Mouse (Mus musculus) midbrain, embryonic 13.5 days (tissue): ENCODE results near the gene Sptb. TPM values are rescaled to one million over a fixed set of nuclear protein-coding genes. Genes with fewer than 3 reads are reported as not detected.

Source experiments
- ATAC-seq: fragments of 200-750 bp; cut with Nextera tagmentation; 2 replicates; pipeline ENCODE4 v1.8.0; 2017; ENCODE audit warnings: mild to moderate bottlenecking, moderate TSS enrichment, moderate library complexity
- H3K27ac ChIP-seq: fragments of 300-500 bp; sonication (generic); 2 replicates; pipeline ENCODE4 v1.5.1; 2015; ENCODE audit warnings: inconsistent platforms, mild to moderate bottlenecking, moderate library complexity
- H3K27me3 ChIP-seq: fragments of 300-500 bp; sonication (generic); 2 replicates; pipeline ENCODE4 v1.6.1; 2015; ENCODE audit warnings: mild to moderate bottlenecking, inconsistent platforms
- H3K36me3 ChIP-seq: fragments of 300-500 bp; sonication (generic); 2 replicates; pipeline ENCODE4 v1.6.1; 2015; ENCODE audit warnings: mild to moderate bottlenecking, inconsistent platforms
- H3K4me1 ChIP-seq: fragments of 300-500 bp; sonication (generic); replicated peaks from 2 replicates; pipeline ENCODE4 v1.6.1; 2015; ENCODE audit warnings: inconsistent platforms
- H3K4me2 ChIP-seq: fragments of 300-500 bp; sonication (generic); replicated peaks from 2 replicates; pipeline ENCODE4 v1.6.1; 2015; ENCODE audit warnings: moderate library complexity, mild to moderate bottlenecking, inconsistent platforms
- H3K4me3 ChIP-seq: fragments of 300-500 bp; sonication (generic); replicated peaks from 2 replicates; pipeline ENCODE4 v1.5.1; 2015; ENCODE audit warnings: mild to moderate bottlenecking, inconsistent platforms
- H3K9ac ChIP-seq: fragments of 300-500 bp; sonication (generic); replicated peaks from 2 replicates; pipeline ENCODE4 v1.6.1; 2015; ENCODE audit warnings: mild to moderate bottlenecking, inconsistent platforms
- H3K9me3 ChIP-seq: fragments of 300-500 bp; sonication (generic); 2 replicates; pipeline ENCODE4 v1.6.1; 2016; ENCODE audit warnings: mild to moderate bottlenecking, inconsistent platforms
- WGBS: fragments of 180-500 bp; shearing (Covaris S2); methylation state at CpG from one replicate; pipeline ENCODE4 v1.1.7; 2015; 5-methylcytosine and 5-hydroxymethylcytosine counted together
- polyA plus RNA-seq: library from polyadenylated mRNA; unstranded; fragments of >200 nt; fragmentation: Nextera tagmentation; extraction: Ambion mirVana; gene quantifications from 2 replicates; pipeline ENCODE4 v1.2.1, GENCODE M21; 2015

The Sptb gene
- polyA plus RNA-seq, 1 experiment from 2014 or later: 1.1 TPM

GRCm38 (mm10) chr12:76582139-76582538 is 128.2 kb downstream of the Sptb start:
- no peaks in the 10 kb centered on the region for H3K27me3 ChIP-seq
- H3K4me2 ChIP-seq: no peak overlapping the region
- H3K4me3 ChIP-seq: no peak overlapping the region
- no peak for ATAC-seq
- H3K27ac ChIP-seq: no peak overlapping the region
- no peak overlapping the region for H3K9ac ChIP-seq
- peaks cover 7% of the 10 kb centered on the region; the same call in 1 of the 2 replicates for H3K4me1 ChIP-seq
- H3K9me3 ChIP-seq: no peaks in the 10 kb centered on the region
- H3K36me3 ChIP-seq: no peaks in the 10 kb centered on the region
- WGBS: 91% methylated on average over 3 of the region's 3 CpGs

GRCm38 (mm10) chr12:76579806-76580205 is 130.5 kb downstream of the Sptb start:
- Histone ChIP-seq H3K9ac (no peak overlapping the region), H3K9me3 (no peaks in the 10 kb centered on the region), H3K4me3 (no peak overlapping the region), H3K4me1 (peaks cover 7% of the 10 kb centered on the region; the same call in 1 of the 2 replicates), H3K27ac (no peak overlapping the region), H3K4me2 (no peak overlapping the region), H3K27me3 (no peaks in the 10 kb centered on the region), H3K36me3 (no peaks in the 10 kb centered on the region)
- 71% methylated on average over 1 of the region's 1 CpGs for WGBS
- ATAC-seq: no peak

GRCm38 (mm10) chr12:76578465-76578864 is 131.9 kb downstream of the Sptb start:
- no peaks in the 10 kb centered on the region for H3K36me3 ChIP-seq
- H3K27me3 ChIP-seq: no peaks in the 10 kb centered on the region
- no peaks in the 10 kb centered on the region for H3K9me3 ChIP-seq
- no peak overlapping the region for H3K4me2 ChIP-seq
- H3K27ac ChIP-seq: no peak overlapping the region
- H3K4me3 ChIP-seq: no peak overlapping the region
- ATAC-seq: no peak
- H3K4me1 ChIP-seq: peaks cover 7% of the 10 kb centered on the region; the same call in 1 of the 2 replicates
- H3K9ac ChIP-seq: no peak overlapping the region
- 94% methylated on average over 2 of the region's 2 CpGs for WGBS

- no peak overlapping the region for H3K4me2 ChIP-seq
- no peak overlapping the region for H3K9ac ChIP-seq
- 95% methylated on average over 16 of the region's 16 CpGs for WGBS
- H3K36me3 ChIP-seq: no peaks in the 10 kb centered on the region
- peaks cover 3% of the 10 kb centered on the region; the same call in 1 of the 2 replicates for H3K4me1 ChIP-seq
- H3K4me3 ChIP-seq: no peak overlapping the region
- no peaks in the 10 kb centered on the region for H3K27me3 ChIP-seq
- H3K27ac ChIP-seq: no peak overlapping the region
- ATAC-seq: no peak
- no peaks in the 10 kb centered on the region for H3K9me3 ChIP-seq
These were observed 132.5 kb downstream of the Sptb start for GRCm38 (mm10) chr12:76577858-76578257.

- 94% methylated on average over 8 of the region's 8 CpGs for WGBS
- ATAC-seq: no peak
- Histone ChIP-seq H3K4me1 (no peaks in the 10 kb centered on the region), H3K27ac (no peak overlapping the region), H3K27me3 (no peaks in the 10 kb centered on the region), H3K9me3 (no peaks in the 10 kb centered on the region), H3K36me3 (no peaks in the 10 kb centered on the region), H3K9ac (no peak overlapping the region), H3K4me3 (no peak overlapping the region), H3K4me2 (no peak overlapping the region)
These were observed 133.5 kb downstream of the Sptb start for GRCm38 (mm10) chr12:76576806-76577205.

GRCm38 (mm10) chr12:76576061-76576460 is 134.3 kb downstream of the Sptb start:
- Histone ChIP-seq H3K36me3 (no peaks in the 10 kb centered on the region), H3K4me1 (0 out of 2 replicates have a peak, but pooled peaks cover under 1% of the 10 kb centered on the region)
- ATAC-seq: no peak

GRCm38 (mm10) chr12:76574815-76575214 is 135.5 kb downstream of the Sptb start:
- 91% methylated on average over 6 of the region's 6 CpGs for WGBS
- no peak for ATAC-seq
- Histone ChIP-seq H3K27me3 (no peaks in the 10 kb centered on the region), H3K36me3 (no peaks in the 10 kb centered on the region), H3K4me3 (no peak overlapping the region), H3K4me2 (no peak overlapping the region), H3K4me1 (0 out of 2 replicates have a peak, but pooled peaks cover 2% of the 10 kb centered on the region), H3K9me3 (no peaks in the 10 kb centered on the region), H3K27ac (no peak overlapping the region), H3K9ac (no peak overlapping the region)

More at GRCm38 (mm10) chr12:76576061-76576460, 134.3 kb downstream of the Sptb start:
- Histone ChIP-seq H3K27me3 (no peaks in the 10 kb centered on the region), H3K9me3 (no peaks in the 10 kb centered on the region), H3K27ac (no peak overlapping the region), H3K4me2 (no peak overlapping the region), H3K4me3 (no peak overlapping the region), H3K9ac (no peak overlapping the region)
- WGBS: 91% methylated on average over 9 of the region's 9 CpGs

GRCm38 (mm10) chr12:76573381-76573780 is 137.0 kb downstream of the Sptb start:
- no peak for ATAC-seq
- Histone ChIP-seq H3K4me1 (0 out of 2 replicates have a peak, but pooled peaks cover 2% of the 10 kb centered on the region), H3K27me3 (no peaks in the 10 kb centered on the region), H3K4me3 (no peak overlapping the region), H3K9me3 (no peaks in the 10 kb centered on the region), H3K27ac (no peak overlapping the region), H3K36me3 (no peaks in the 10 kb centered on the region), H3K9ac (no peak overlapping the region), H3K4me2 (no peak overlapping the region)
- 93% methylated on average over 6 of the region's 6 CpGs for WGBS

- no peaks in the 10 kb centered on the region for H3K36me3 ChIP-seq
- 0 out of 2 replicates have a peak, but pooled peaks cover 2% of the 10 kb centered on the region for H3K4me1 ChIP-seq
- ATAC-seq: 0 out of 2 replicates have a peak, but pooled peaks have one; percentile 37
- 0 out of 2 replicates have a peak, but pooled peaks cover 1% of the 10 kb centered on the region for H3K9me3 ChIP-seq
- WGBS: 69% methylated on average over 27 of the region's 27 CpGs
- no peak overlapping the region for H3K4me2 ChIP-seq
- no peak overlapping the region for H3K4me3 ChIP-seq
- H3K9ac ChIP-seq: no peak overlapping the region
- no peaks in the 10 kb centered on the region for H3K27me3 ChIP-seq
- H3K27ac ChIP-seq: no peak overlapping the region
These were observed 137.8 kb downstream of the Sptb start for GRCm38 (mm10) chr12:76572261-76573251.

GRCm38 (mm10) chr12:76571266-76571665 is 139.1 kb downstream of the Sptb start:
- Histone ChIP-seq H3K9ac (no peak overlapping the region), H3K4me1 (0 out of 2 replicates have a peak, but pooled peaks cover 2% of the 10 kb centered on the region), H3K27me3 (no peaks in the 10 kb centered on the region), H3K36me3 (no peaks in the 10 kb centered on the region), H3K4me3 (no peak overlapping the region), H3K4me2 (no peak overlapping the region), H3K9me3 (0 out of 2 replicates have a peak, but pooled peaks cover 4% of the 10 kb centered on the region), H3K27ac (no peak overlapping the region)
- no peak for ATAC-seq
- 72% methylated on average over 10 of the region's 10 CpGs for WGBS

- Histone ChIP-seq H3K9me3 (0 out of 2 replicates have a peak, but pooled peaks cover 4% of the 10 kb centered on the region), H3K9ac (no peak overlapping the region), H3K36me3 (no peaks in the 10 kb centered on the region), H3K4me3 (no peak overlapping the region), H3K27me3 (no peaks in the 10 kb centered on the region), H3K27ac (no peak overlapping the region), H3K4me2 (no peak overlapping the region), H3K4me1 (0 out of 2 replicates have a peak, but pooled peaks cover 2% of the 10 kb centered on the region)
- 79% methylated on average over 9 of the region's 9 CpGs for WGBS
- ATAC-seq: no peak
These were observed 140.0 kb downstream of the Sptb start for GRCm38 (mm10) chr12:76570221-76570940.
